Comparison of ENCODE assay signal across 8 mouse cellular contexts in genomic region chr5:123344628-123344962, GRCm38 (mm10). TPM values are rescaled to one million over a fixed set of nuclear protein-coding genes. Genes with fewer than 3 reads are reported as not detected.
DNase-seq lines count a peak whose midpoint lies in the region; ATAC-seq and TF ChIP-seq lines count a peak whose summit lies in the region.

No protein-coding gene starts in this region.

- H3K4me1 ChIP-seq in heart, embryonic 13.5 days = peaks cover 43% of the 10 kb centered on the region
- peaks cover 39% of the 10 kb centered on the region for H3K4me1 ChIP-seq in G1E (ENCODE audit: insufficient read depth, low read depth, low read length)
- peaks cover 44% of the 10 kb centered on the region for H3K4me1 ChIP-seq in hindbrain, embryonic 10.5 days (replicated peaks)
- peaks cover 40% of the 10 kb centered on the region for H3K4me1 ChIP-seq in megakaryocyte, embryonic 14.5 days

- WGBS in heart, embryonic 13.5 days = under 1% methylated on average over 46 of the region's 51 CpGs
- under 1% methylated on average over 49 of the region's 51 CpGs for WGBS in hindbrain, embryonic 10.5 days

- no peak for DNase-seq in heart, adult 11 months
- no peak for DNase-seq in G1E (ENCODE audit: low spot score)
- DNase-seq in hindbrain, embryonic 10.5 days (ENCODE audit: low spot score) = no peak
- no peak for DNase-seq in gastrocnemius, postnatal 4 days (ENCODE audit: low spot score in 2 of 2)
- DNase-seq in right cerebral cortex, adult 2 months (ENCODE audit: low spot score in 2 of 2) = no peak

- H3K9ac ChIP-seq in heart, embryonic 13.5 days = peak overlapping the region; percentile 95

- peak overlapping the region; percentile 91 for H3K4me2 ChIP-seq in heart, embryonic 13.5 days

- no peak for TF ChIP-seq CTCF in G1E (IDR thresholded peaks at IDR 0.05; ENCODE audit: low read depth, low read length)

- H3K27ac ChIP-seq in heart, embryonic 13.5 days (replicated peaks) = peak overlapping the region; percentile 98
- peak overlapping the region; percentile 100 for H3K27ac ChIP-seq in hindbrain, embryonic 10.5 days

- 0 out of 2 replicates have a peak, but pooled peaks cover 6% of the 10 kb centered on the region for H3K36me3 ChIP-seq in heart, embryonic 13.5 days
- H3K36me3 ChIP-seq in G1E (replicated peaks) = peaks cover 32% of the 10 kb centered on the region
- H3K36me3 ChIP-seq in hindbrain, embryonic 10.5 days = peaks cover 28% of the 10 kb centered on the region
- peaks cover 4% of the 10 kb centered on the region for H3K36me3 ChIP-seq in megakaryocyte, embryonic 14.5 days (replicated peaks; ENCODE audit: low read length)

- no peaks in the 10 kb centered on the region for H3K9me3 ChIP-seq in heart, embryonic 13.5 days
- no peaks in the 10 kb centered on the region for H3K9me3 ChIP-seq in G1E (replicated peaks)
- no peaks in the 10 kb centered on the region for H3K9me3 ChIP-seq in hindbrain, embryonic 10.5 days
- H3K9me3 ChIP-seq in megakaryocyte, embryonic 14.5 days = no peaks in the 10 kb centered on the region

- peak; percentile 5; the same call in 1 of the 2 replicates for ATAC-seq in heart, embryonic 13.5 days (ENCODE audit: extremely low read depth, insufficient number of reproducible peaks, low FRiP score, low TSS enrichment)
- no peak for ATAC-seq in G1E (ENCODE audit: extremely low read depth, insufficient number of reproducible peaks, low FRiP score, poor library complexity, severe bottlenecking)
- ATAC-seq in erythroid progenitor cell, adult 5-6 weeks (replicated peaks; ENCODE audit: low FRiP score, poor library complexity, severe bottlenecking) = no peak

- peak overlapping the region; percentile 93 for H3K4me3 ChIP-seq in heart, embryonic 13.5 days
- H3K4me3 ChIP-seq in G1E (ENCODE audit: low read depth, low read length) = peak overlapping the region; percentile 89
- peak overlapping the region; percentile 89 for H3K4me3 ChIP-seq in hindbrain, embryonic 10.5 days
- peak overlapping the region; percentile 95 for H3K4me3 ChIP-seq in megakaryocyte, embryonic 14.5 days (replicated peaks)

- H3K27me3 ChIP-seq in heart, embryonic 13.5 days (replicated peaks) = no peaks in the 10 kb centered on the region
- no peaks in the 10 kb centered on the region for H3K27me3 ChIP-seq in G1E (ENCODE audit: insufficient read depth, low read length)
- H3K27me3 ChIP-seq in hindbrain, embryonic 10.5 days (ENCODE audit: insufficient read depth, poor library complexity, severe bottlenecking) = no peaks in the 10 kb centered on the region
- H3K27me3 ChIP-seq in megakaryocyte, embryonic 14.5 days (replicated peaks) = peaks cover 6% of the 10 kb centered on the region

RNA-seq across cellular contexts. Expression of gene Bcl7a, which starts 1.0 kb away (rescaled TPM):
- polyA plus RNA-seq in heart, embryonic 13.5 days (2015; fragmentation: Nextera tagmentation; extraction: Ambion mirVana) = 13.5 and 14.5 TPM in 2 replicates
- total RNA-seq in G1E (2014; fragmentation: Nextera tagmentation) (33.9 and 41.0 TPM in 2 replicates), G1E (2017) (13.4 and 14.8 TPM in 2 replicates)
- 41.1 and 49.4 TPM in 2 replicates for polyA plus RNA-seq in G1E (2012)
- 42.9 and 48.0 TPM in 2 replicates for polyA plus RNA-seq in hindbrain, embryonic 10.5 days (2016; fragmentation: Nextera tagmentation; extraction: Ambion mirVana)
- 13.0 and 23.7 TPM in 2 replicates for polyA plus RNA-seq in megakaryocyte, embryonic 14.5 days (2012; ENCODE audit: insufficient read depth, low replicate concordance)
- 10 to 100 TPM; 33.6 to 37.5 TPM for total RNA-seq in gastrocnemius, postnatal 4 days (2021)
- 15.1 and 18.0 TPM in 2 replicates for total RNA-seq in erythroid progenitor cell, adult 5-6 weeks (2015; ENCODE audit: low replicate concordance)
- total RNA-seq in erythroid progenitor cell, adult 5-6 weeks (2017; ENCODE audit: low replicate concordance) = 8.7 and 11.3 TPM in 2 replicates

RNA-seq across cellular contexts. Expression of gene Mlxip, which starts 50.0 kb away (rescaled TPM):
- 10.9 and 11.7 TPM in 2 replicates for polyA plus RNA-seq in heart, embryonic 13.5 days (2015; fragmentation: Nextera tagmentation; extraction: Ambion mirVana)
- total RNA-seq in G1E (2014; fragmentation: Nextera tagmentation) = 42.8 and 42.9 TPM in 2 replicates
- total RNA-seq in G1E (2017) = 3.9 TPM in 2 replicates
- 13.2 and 15.8 TPM in 2 replicates for polyA plus RNA-seq in G1E (2012)
- 18.0 and 18.8 TPM in 2 replicates for polyA plus RNA-seq in hindbrain, embryonic 10.5 days (2016; fragmentation: Nextera tagmentation; extraction: Ambion mirVana)
- polyA plus RNA-seq in megakaryocyte, embryonic 14.5 days (2012; ENCODE audit: insufficient read depth, low replicate concordance) = 1.7 and 3.1 TPM in 2 replicates
- total RNA-seq in gastrocnemius, postnatal 4 days (2021) = 10 to 100 TPM; 48.4 to 49.8 TPM
- total RNA-seq in erythroid progenitor cell, adult 5-6 weeks (2015; ENCODE audit: low replicate concordance) = 11.3 and 13.3 TPM in 2 replicates
- total RNA-seq in erythroid progenitor cell, adult 5-6 weeks (2017; ENCODE audit: low replicate concordance) = 2.0 and 2.8 TPM in 2 replicates
